ENCODE assay signal across 10 mouse cellular contexts in the genomic region with DNA sequence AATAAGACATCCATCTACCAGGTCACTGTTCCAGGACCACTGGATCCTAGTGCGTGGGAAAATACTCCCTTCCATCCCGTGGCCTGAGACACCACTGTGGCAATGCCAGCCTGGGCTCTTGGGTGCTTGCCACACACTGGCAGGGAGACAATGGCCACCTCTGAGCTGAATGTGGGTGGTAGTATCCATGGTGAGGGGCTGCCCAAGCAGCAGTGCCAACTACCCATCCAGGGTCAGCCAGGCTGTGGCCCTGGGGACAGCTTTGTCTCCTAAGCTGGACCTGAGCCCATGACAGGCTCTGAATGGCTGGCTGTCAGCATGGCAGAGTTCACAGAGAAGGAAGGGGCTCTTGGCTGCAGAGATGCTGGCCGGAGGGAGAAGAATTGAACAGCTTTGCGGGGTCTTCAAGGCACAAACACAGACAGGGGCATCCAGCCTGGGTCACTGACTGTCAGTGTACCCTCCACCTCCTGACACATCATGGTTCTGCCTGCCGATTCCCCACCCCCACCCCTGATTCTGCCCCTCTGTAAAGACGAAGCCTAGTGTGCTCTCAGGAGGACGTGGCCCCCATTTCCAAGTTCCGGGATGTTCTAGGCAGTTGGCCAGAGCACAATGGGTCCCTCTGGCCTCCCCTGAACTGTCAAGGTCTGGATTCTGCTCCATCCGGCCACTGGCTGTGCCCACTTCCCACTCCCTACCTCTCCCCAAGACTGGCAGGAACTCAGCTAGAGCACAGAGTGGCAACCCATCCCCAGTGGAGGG. TPM values are rescaled to one million over a fixed set of nuclear protein-coding genes. Genes with fewer than 3 reads are reported as not detected.
DNase-seq lines count a peak whose midpoint lies in the region; ATAC-seq and TF ChIP-seq lines count a peak whose summit lies in the region.
"Had no signal": no experiment of that assay in that cellular context is flagged by ENCODE, and none has a peak within 500 bp of the region (broad histone marks: within the 10 kb centered on the region; RNA-seq: fewer than 3 reads in every experiment).

No protein-coding gene starts in this region.

- H3K36me3 ChIP-seq in hindbrain, postnatal 0 days (ENCODE audit: insufficient read depth, low read length), result no peaks in the 10 kb centered on the region
- no peaks in the 10 kb centered on the region for H3K36me3 ChIP-seq in midbrain, embryonic 10.5 days
- no peaks in the 10 kb centered on the region for H3K36me3 ChIP-seq in heart, embryonic 11.5 days (ENCODE audit: control insufficient read depth, insufficient read depth, low read length)
- H3K36me3 ChIP-seq: embryonic facial prominence, embryonic 15.5 days had no signal

- ATAC-seq in hindbrain, postnatal 0 days, result peak; percentile 96
- no peak for ATAC-seq in heart, embryonic 11.5 days (replicated peaks; ENCODE audit: insufficient number of reproducible peaks, low FRiP score, low TSS enrichment)

- no peak for TF ChIP-seq CTCF in hindbrain, postnatal 0 days (IDR thresholded peaks at IDR 0.05; ENCODE audit: low read depth)

- H3K9me3 ChIP-seq in hindbrain, postnatal 0 days (ENCODE audit: low read length), result no peaks in the 10 kb centered on the region
- H3K9me3 ChIP-seq in midbrain, embryonic 10.5 days (replicated peaks), result 0 out of 2 replicates have a peak, but pooled peaks cover 1% of the 10 kb centered on the region
- H3K9me3 ChIP-seq in heart, embryonic 11.5 days (replicated peaks; ENCODE audit: control insufficient read depth, low read length), result no peaks in the 10 kb centered on the region
- H3K9me3 ChIP-seq: embryonic facial prominence, embryonic 15.5 days had no signal

- WGBS in hindbrain, postnatal 0 days, result 36% methylated on average over 9 of the region's 9 CpGs
- WGBS in midbrain, embryonic 10.5 days, result 86% methylated on average over 9 of the region's 9 CpGs
- WGBS in heart, embryonic 11.5 days (ENCODE audit: insufficient replicate concordance), result 66% methylated on average over 9 of the region's 9 CpGs

- no peak overlapping the region for H3K4me3 ChIP-seq in hindbrain, postnatal 0 days (ENCODE audit: low read length)
- no peak overlapping the region for H3K4me3 ChIP-seq in midbrain, embryonic 10.5 days
- no peak overlapping the region for H3K4me3 ChIP-seq in heart, embryonic 11.5 days (ENCODE audit: low read depth, low read length)
- H3K4me3 ChIP-seq: embryonic facial prominence, embryonic 15.5 days had no signal

- peak overlapping the region; percentile 68 for H3K27ac ChIP-seq in hindbrain, postnatal 0 days
- H3K27ac ChIP-seq in midbrain, embryonic 10.5 days (replicated peaks), result peak overlapping the region; percentile 59
- H3K27ac ChIP-seq in heart, embryonic 11.5 days (ENCODE audit: low read depth, low read length), result no peak overlapping the region
- H3K27ac ChIP-seq: embryonic facial prominence, embryonic 15.5 days had no signal

- H3K4me2 ChIP-seq in hindbrain, postnatal 0 days (ENCODE audit: low read depth, low read length), result no peak overlapping the region
- H3K4me2 ChIP-seq in heart, embryonic 11.5 days, result no peak overlapping the region
- H3K4me2 ChIP-seq: embryonic facial prominence, embryonic 15.5 days had no signal

- H3K9ac ChIP-seq in hindbrain, postnatal 0 days (replicated peaks; ENCODE audit: low read length), result no peak overlapping the region
- H3K9ac ChIP-seq in heart, embryonic 11.5 days (ENCODE audit: low read depth, low read length), result no peak overlapping the region
- H3K9ac ChIP-seq: embryonic facial prominence, embryonic 15.5 days had no signal

- peak; percentile 56 for DNase-seq in cerebellum, adult 11-12 months
- DNase-seq in cerebellum, postnatal 10 days, result peak; percentile 76 to 86
- peak; percentile 89 for DNase-seq in hindbrain, postnatal 0 days (ENCODE audit: low spot score)
- no peak for DNase-seq in midbrain, embryonic 10.5 days (ENCODE audit: low spot score)
- no peak for DNase-seq in urinary bladder, postnatal 10 days (ENCODE audit: low spot score)
- no peak for DNase-seq in c-Kit-positive CD71-positive TER-119-positive erythroid progenitor cells, embryonic 14.5 days (ENCODE audit: low spot score)
- DNase-seq: kidney, adult 8-10 months had no signal

- H3K27me3 ChIP-seq in hindbrain, postnatal 0 days (ENCODE audit: insufficient read depth, low read length), result no peaks in the 10 kb centered on the region
- peaks cover 4% of the 10 kb centered on the region; the same call in 1 of the 2 replicates for H3K27me3 ChIP-seq in midbrain, embryonic 10.5 days (ENCODE audit: low read depth, poor library complexity, severe bottlenecking)
- H3K27me3 ChIP-seq in heart, embryonic 11.5 days (ENCODE audit: control insufficient read depth, insufficient read depth, low read length), result no peaks in the 10 kb centered on the region; the same call in 1 of the 2 replicates
- H3K27me3 ChIP-seq: embryonic facial prominence, embryonic 15.5 days had no signal

- H3K4me1 ChIP-seq in hindbrain, postnatal 0 days (ENCODE audit: insufficient read depth, low read length), result no peaks in the 10 kb centered on the region
- H3K4me1 ChIP-seq in midbrain, embryonic 10.5 days, result peaks cover 10% of the 10 kb centered on the region
- no peaks in the 10 kb centered on the region for H3K4me1 ChIP-seq in heart, embryonic 11.5 days (ENCODE audit: control insufficient read depth, insufficient read depth, low read length)
- H3K4me1 ChIP-seq: embryonic facial prominence, embryonic 15.5 days had no signal

RNA-seq across cellular contexts. Expression of a gene that starts 21.9 kb away (rescaled TPM):
- not detected in 2 replicates for total RNA-seq in hindbrain, postnatal 0 days (2014; rRNA removed)
- polyA plus RNA-seq in hindbrain, postnatal 0 days (2015; fragmentation: Nextera tagmentation; extraction: Ambion mirVana), result 0.25 and 0.32 TPM in 2 replicates
- polyA plus RNA-seq in midbrain, embryonic 10.5 days (2016; fragmentation: Nextera tagmentation; extraction: Ambion mirVana), result 0.62 and 0.63 TPM in 2 replicates
- 0.74 TPM in 1 of 2 replicates, not detected in the other for polyA plus RNA-seq in heart, embryonic 11.5 days (2014; fragmentation: Nextera tagmentation; extraction: Ambion mirVana)
- total RNA-seq: megakaryocyte, adult 5-6 weeks had no signal
- polyA plus RNA-seq: embryonic facial prominence, embryonic 15.5 days had no signal

RNA-seq across cellular contexts. Expression of a gene that starts 37.6 kb away (rescaled TPM):
- 9.8 and 22.7 TPM in 2 replicates for total RNA-seq in hindbrain, postnatal 0 days (2014; rRNA removed)
- 19.1 and 22.0 TPM in 2 replicates for polyA plus RNA-seq in hindbrain, postnatal 0 days (2015; fragmentation: Nextera tagmentation; extraction: Ambion mirVana)
- polyA plus RNA-seq in midbrain, embryonic 10.5 days (2016; fragmentation: Nextera tagmentation; extraction: Ambion mirVana), result 14.7 and 16.1 TPM in 2 replicates
- polyA plus RNA-seq in heart, embryonic 11.5 days (2014; fragmentation: Nextera tagmentation; extraction: Ambion mirVana), result 17.4 and 20.2 TPM in 2 replicates

Comparison
In these comparisons a context has a peak if more than half of its experiments do, and no peak if none do; other contexts are left out.
1. DNase-seq: peak in cerebellum, adult 11-12 months (single experiment), cerebellum, postnatal 10 days (2 of 2) and hindbrain, postnatal 0 days (single experiment); none in midbrain, embryonic 10.5 days (single experiment), urinary bladder, postnatal 10 days (single experiment) and c-Kit-positive CD71-positive TER-119-positive erythroid progenitor cells, embryonic 14.5 days (single experiment).